Mouse (Mus musculus) layer of hippocampus, adult 8-10 months (tissue): Measurements from ENCODE around the gene Sost. TPM values are rescaled to one million over a fixed set of nuclear protein-coding genes. Genes with fewer than 3 reads are reported as not detected.
A peak's percentile ranks its signal among the peaks of the same experiment; 100 is the strongest.

ENCODE experiments used
- DNase-seq, 2 experiments: peaks; one replicate each; pipeline ENCODE4 v3.0.0; 2022; ENCODE audit warnings: low spot score in 2 of 2
- total RNA-seq, 4 experiments: library from RNA; stranded (reverse); gene quantifications; 2 replicates each; pipeline ENCODE4 v1.2.4; 2022

Gene Sost
- total RNA-seq, 4 experiments from 2014 or later: 0.22 TPM; not detected in 3

DNA sequence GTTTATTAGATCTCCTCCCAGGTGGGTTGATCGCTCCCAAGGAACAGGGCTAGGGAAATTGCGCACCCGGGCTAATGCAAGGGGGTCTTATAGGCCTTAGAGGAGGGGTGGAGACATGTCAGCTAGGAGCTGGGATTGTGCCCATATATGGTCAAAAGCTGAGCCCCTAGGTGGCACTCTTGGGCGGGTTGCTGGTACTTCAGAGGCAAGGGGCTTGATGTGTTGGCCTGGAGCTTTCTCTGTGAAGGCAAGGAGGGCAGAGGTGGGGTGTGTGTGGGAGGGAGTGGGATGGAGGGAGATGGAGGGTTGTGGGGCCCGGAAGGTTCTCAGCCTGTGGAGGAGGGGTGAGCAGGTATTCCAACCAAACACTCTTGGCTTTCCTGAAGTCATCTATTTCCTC is 20.3 kb downstream of the Sost start:
- DNase-seq: no peak

DNA sequence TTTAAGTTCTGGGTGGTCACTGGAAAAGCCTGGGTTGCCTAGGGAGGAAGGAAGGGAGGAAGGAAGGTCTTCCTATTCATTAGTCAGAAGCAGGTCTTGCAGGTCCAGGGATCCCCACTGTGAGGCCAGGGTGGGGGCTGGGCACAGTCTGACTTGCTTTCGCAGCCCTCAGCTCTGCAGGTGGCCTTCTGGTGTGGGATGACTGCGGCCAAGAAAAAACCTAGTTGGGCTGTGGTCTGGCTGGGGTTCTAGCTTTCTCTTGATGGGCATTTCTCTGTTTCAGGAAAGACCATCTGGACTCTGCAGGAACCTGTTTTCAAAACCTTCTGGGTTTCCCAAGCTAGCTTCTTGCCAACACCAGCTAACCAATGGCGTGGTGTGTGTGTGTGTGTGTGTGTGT is 23.8 kb downstream of the Sost start:
- DNase-seq: no peak

DNA sequence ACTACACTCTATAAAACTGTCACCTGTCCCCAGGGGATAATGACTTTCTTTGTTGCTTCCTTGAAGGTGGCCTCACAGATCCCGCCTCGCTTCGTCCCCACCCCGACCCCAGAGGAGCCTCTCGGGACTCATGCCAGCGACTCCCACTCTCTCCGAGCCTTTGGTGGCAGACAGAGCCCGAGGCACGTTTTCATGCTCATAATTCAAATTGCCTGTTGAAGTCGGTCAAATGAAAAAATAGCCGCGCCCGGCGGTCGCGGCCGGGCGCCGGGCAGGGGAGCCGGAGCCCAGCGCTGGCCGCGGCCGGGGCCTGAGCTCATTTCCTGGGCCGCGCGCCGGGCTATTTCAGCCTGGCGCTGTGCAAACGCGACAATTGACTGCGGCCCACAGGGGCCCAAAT is 29.7 kb downstream of the Sost start:
- no peak for DNase-seq

DNA sequence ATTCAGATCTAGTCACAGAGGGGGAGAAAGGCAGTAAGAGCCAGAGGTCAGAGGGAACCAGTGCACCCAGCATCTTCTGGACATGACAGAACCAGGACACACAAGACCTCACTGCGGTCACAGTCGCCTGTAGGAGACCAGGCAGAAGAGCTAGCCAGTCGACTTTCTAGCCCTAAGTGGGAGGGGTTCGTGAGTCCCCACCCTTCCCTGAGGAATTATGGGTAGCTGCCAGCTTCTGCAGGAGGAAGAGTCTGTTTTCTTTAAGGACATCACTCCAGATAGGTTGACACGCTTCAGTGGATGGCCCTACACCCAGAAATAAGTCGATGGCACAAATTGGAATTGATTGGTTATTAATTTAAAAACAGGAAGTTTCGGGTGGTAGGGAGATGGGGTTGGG is 30.4 kb downstream of the Sost start:
- DNase-seq: no peak

DNA sequence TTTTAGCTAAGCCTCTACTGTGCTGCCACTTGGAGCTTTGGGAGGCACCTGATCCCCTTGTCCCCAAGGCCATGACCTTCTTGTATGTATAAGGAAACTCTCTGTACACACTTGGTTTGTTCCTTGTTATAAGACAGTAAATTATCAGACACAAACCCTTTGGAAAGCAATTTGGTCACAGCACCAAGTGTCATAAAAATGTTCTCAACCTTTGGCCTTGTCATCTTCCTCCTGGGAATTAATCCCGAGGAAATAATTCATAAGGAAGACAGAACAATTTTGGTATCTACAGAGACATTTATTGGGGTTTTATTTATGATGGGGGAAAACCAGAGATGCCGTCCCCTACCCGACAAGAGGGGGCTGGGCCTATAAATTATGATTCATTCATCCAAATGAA is 31.1 kb downstream of the Sost start:
- DNase-seq: no peak

DNA sequence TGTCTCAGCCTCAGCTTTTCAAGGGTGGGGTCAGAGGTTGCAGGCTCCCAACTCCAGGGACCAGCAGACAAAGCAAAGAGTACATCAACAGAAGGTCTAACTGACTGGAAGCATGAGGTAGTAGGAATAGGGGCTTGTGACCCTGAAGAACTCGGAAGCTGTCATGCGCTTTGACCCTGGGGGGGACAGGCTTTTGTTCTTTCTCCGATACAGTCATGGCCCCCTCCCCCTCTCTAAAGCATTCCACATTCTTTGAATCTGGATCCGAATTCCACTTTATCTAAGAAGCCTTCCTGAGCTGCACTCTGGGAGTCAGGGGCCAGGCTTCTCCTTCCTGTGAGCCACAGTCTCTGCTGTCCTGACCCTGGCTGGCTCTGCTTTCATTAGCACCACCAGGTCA is 34.8 kb downstream of the Sost start:
- no peak for DNase-seq

DNA sequence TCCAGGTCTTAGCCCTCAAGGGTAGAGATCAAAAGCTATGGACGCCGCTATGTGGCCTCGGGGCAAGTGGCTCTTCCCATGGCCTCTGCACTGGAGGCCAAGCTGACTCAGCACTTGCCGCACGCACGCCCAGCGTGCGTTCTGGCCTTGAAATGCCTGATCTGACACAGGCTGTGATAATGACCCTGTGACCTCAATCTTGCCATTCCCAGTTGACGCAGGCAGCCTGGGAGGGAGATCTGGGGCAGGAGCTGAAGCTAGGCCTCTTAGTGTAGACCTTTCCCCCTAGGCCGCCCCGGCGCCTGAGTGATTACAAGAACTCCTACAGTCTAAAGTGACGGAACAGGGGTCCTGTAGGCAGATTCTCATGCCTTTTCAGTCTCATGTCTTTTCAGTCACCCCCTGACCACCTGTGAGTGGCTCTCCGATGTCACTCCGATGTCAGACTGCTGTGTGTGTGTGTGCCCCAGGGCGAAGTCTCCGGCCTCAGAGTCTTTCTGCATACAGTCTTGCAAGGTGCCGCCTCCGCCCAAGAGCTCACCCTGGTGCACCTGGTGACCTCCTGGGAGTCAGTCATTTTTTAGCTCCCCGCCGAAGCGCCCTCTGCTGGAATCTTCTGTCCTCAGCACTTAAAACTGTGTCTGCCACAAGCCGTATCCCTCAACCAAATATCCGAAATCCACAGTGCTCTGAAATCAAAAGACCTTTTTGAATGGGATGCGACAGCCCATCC is 38.6 kb downstream of the Sost start:
- DNase-seq: no peak

DNA sequence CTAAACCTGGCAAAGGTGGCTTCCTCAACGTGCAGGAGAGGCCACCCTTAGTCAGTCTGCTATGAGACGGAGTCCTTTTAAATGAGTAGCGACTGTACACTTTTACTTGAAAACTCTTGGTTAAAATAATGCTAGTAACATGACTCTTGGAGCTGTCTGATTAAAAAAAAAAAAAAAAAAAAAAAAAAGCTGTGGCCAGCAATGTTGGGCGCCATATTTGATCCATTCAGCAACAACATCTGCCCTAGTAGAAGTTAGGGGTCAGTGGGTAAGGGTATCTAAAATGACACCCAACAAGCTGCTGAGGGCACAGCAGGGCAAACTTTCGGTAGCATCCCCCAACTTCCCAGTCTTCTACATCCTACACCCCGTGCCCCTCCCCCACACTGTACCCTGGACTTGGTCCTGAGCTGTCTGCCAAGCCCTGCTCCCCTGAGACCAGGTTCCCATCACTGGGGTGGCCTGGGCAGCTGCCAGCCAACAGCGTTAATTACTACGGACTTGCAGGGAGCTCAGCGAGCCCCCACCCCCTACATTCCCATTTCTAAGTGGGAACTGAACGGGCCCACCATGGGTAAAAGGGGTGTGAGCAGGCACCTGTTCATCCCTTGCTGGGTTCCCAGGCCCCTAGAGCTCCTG is 39.7 kb downstream of the Sost start:
- no peak for DNase-seq

DNA sequence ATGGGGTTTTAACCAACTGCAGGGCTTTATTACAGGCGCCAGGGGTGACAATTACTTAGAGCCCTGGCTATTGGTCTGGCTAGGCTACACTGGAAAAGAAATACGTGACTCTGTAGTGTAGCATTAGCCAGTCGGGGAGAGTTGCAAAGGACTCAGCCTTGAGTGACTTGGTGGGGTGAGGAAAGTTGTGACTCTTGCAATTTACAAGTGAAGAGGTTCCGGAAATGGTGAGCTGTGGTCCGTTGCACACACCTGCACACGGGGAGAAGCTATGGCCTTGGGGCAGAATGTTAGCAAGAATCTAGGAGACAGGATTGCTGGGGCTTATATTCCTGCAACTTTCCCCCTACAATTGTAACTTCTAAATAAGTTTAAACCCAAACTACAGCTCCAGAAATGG is 41.2 kb downstream of the Sost start:
- DNase-seq: no peak

DNA sequence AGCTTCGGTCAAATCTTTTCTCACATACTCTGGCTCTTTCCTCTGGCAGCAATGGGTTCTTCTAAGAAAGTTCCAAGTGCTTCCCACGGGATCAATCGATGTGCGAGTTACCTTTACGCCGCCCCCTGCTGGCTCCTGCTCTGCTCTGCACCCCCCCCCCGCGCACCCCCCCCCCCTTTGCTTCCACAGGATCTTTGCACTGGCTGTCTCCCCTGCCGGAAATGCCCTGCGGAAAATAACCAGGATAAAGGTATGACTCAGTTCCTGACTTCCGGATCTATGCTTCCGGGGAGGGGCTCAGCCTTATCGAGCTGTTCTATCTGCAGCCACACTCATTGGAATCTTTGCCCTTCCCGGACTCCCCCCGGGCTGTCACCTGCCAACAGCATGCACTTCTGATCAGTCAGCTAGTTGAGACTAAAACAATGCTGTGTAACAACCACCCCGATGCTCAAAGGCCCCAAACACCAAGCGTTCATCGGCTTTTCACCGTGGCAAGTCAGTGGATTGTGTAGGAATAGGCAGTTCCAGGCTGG is 42.3 kb downstream of the Sost start:
- DNase-seq: no peak

DNA sequence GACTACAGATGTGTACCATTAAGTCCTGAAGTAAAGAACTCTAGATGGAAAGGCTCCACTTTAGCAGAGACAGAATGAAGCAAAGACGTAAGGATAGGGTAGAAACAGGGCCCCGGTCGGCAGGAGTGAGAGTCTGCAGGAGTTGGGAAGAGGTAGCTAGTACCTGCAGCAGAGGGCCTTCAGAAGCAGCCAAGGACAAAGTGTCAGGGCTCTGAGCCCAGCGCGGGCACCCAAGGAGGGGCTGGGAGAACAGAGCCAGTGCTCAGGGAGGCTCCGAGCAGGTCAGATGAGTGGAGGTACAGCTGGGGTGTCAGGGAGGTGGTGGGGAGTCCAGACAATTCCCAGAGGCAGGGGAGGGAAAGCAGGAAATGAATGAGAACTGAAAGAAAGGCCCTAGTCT is 42.8 kb downstream of the Sost start:
- DNase-seq: no peak

DNA sequence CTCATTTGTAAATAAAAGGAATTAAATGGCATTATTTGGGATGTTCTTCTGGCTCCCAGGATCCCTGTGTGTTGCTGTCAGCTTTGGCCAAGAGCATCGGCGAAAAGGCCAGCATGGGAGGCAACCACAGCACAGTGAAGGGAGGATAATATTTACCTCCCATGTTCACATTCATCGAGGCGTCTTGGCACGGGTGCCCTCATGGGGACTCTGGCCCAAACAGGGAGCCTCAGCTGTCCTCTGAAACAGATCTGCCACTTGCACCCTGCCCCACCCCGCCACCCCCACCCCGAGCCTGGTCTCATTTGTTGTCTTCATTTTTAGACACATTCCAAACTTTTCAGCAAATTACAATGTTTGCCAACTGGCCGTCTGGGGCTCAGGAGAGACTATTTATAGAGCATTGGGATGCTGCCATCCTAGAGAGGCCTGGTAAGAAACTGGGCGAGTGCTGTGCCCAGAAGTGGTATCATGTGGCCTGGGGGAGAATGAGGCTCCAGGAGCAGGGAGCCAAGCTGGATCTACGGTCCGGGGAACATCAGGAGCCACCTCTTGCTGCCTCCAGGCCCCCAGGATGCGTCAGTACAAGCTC is 45.4 kb downstream of the Sost start:
- no peak for DNase-seq

DNA sequence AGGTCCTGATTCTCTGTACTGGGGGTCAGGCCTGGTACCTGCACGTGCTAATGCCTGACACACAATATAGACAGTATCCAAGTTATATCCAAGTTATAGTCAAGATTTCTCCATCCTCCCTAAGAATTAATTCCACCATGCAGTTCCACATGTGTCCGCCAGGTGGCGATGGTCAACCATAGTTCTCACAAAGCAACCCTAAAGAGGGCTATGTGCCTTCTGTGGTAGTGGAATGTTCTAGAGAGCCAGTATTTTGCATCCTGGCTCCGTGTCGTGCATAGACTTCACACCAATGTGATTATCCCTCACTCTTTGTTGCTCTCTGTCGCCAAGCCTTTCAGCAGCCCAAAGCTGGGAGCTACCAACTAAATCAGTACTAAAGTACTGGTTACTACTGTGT is 47.2 kb downstream of the Sost start:
- DNase-seq: peak; percentile 61 to 88

DNA sequence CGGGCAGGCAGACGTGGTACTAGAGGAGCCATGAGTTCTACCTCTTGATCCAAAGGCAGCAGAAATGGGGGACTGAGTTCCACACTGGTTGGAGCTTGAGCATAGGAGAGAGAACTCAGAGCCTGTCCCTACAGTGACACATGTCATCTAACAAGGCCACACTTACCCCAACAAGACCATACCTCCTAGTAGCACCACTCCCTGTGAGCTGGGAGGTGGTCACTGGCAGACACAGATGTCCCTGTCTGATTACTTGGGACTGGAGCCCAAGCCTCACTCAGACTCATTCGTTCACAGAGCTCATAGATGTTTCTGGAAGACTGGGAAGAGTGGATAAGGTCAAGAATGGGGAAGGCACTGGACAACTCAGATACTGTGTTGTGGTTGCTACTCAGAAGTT is 48.2 kb downstream of the Sost start:
- DNase-seq: no peak

DNA sequence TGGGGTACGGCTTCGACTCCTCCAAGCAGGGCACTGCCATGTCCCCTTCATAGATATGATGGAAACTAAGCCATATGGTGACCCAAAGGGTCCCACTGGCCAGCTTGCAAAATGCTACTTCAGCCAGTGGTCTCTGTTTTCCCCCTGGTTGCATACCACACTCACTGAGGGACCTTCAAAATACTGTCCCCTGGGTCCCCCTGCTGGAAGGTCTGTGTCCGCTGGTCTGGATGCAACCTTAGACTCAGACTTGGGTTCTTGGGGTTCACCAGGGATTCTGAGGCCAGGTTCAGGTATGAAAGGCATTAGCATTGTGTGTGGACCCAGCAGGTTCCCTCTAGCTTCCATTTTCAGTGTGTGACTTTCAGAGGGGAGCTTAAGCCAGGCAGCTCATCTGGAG is 50.0 kb downstream of the Sost start:
- DNase-seq: no peak

DNA sequence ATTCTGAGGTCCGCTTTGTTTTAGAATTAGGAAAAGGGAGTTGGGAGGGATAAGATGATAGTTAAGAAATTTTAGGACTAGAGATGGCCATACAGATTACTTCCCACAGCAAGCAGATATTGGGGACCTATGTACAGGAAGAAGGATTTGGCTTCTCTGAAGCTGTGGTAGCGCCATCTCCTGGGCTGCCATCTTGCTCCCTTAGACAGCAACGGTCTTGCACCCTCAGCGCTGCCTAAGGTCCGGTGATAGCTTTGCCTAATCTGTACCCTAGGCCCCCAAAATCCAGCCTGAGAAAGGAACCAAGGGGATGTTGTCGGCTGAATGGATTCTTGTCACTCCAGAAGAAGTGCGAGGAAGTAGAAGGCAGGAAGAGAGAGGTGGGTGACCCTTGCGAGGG is 53.2 kb downstream of the Sost start:
- DNase-seq: no peak

Other genes starting within 250 kb of the Sost start
- 10 to 100 TPM; 31.2 to 38.3 (median 35.3) TPM for gene Dhx8, start 234.1 kb downstream of the Sost start, total RNA-seq
- 10 to 100 TPM in 3 of 4 experiments, 1 to 10 TPM in 1; 9.8 to 17.3 (median 12.6) TPM for gene Etv4, start 181.6 kb downstream of the Sost start, total RNA-seq
- gene Meox1, start 72.6 kb downstream of the Sost start, total RNA-seq: 1 to 10 TPM in 1 of 4 experiments, under 1 TPM in 3; 0.86 to 1.1 (median 0.87) TPM
- gene Cfap97d1, start 17.3 kb upstream of the Sost start, total RNA-seq: not detected
- 100 to 1,000 TPM; 151 to 190 (median 164) TPM for gene Dusp3, start 20.0 kb upstream of the Sost start, total RNA-seq
- gene Mpp3, start 61.4 kb upstream of the Sost start, total RNA-seq: 100 to 1,000 TPM in 1 of 4 experiments, 10 to 100 TPM in 3; 88.8 to 102 (median 95.8) TPM
- not detected for gene Cd300lg, start 74.5 kb upstream of the Sost start, total RNA-seq
- 100 to 1,000 TPM; 118 to 152 (median 135) TPM for gene Mpp2, start 121.5 kb upstream of the Sost start, total RNA-seq
- gene Ppy, start 134.3 kb upstream of the Sost start, total RNA-seq: not detected
- gene Pyy, start 140.8 kb upstream of the Sost start, total RNA-seq: not detected
- under 1 TPM in 1 of 4 experiments, not detected in 3; 0.29 TPM for gene Nags, start 178.5 kb upstream of the Sost start, total RNA-seq
- gene Tmem101, start 189.4 kb upstream of the Sost start, total RNA-seq: 10 to 100 TPM; 22.6 to 27.3 (median 25.1) TPM
- gene Lsm12, start 218.3 kb upstream of the Sost start, total RNA-seq: 10 to 100 TPM; 53.5 to 61.6 (median 58.8) TPM
- 10 to 100 TPM; 66.0 to 74.2 (median 70.4) TPM for gene G6pc3, start 222.6 kb upstream of the Sost start, total RNA-seq